Mouse (Mus musculus) cortical plate, adult 2 months (tissue): Measurements from ENCODE around the gene Cenpn.

Experiments used
- CTCF ChIP-seq: fragments of 200-500 bp; IDR thresholded peaks from 2 replicates; pipeline ENCODE4 v1.5.1; 2011; ENCODE audit warnings: mild to moderate bottlenecking, control low read depth, low read length; ENCODE audit not compliant: insufficient read depth; ENCODE audit errors: extremely low read depth
- POLR2A ChIP-seq: fragments of 200-500 bp; IDR thresholded peaks from 2 replicates; pipeline ENCODE4 v1.6.1; 2011; ENCODE audit warnings: mild to moderate bottlenecking, low read length, control low read depth; ENCODE audit not compliant: insufficient read depth; ENCODE audit errors: extremely low read depth

DNA sequence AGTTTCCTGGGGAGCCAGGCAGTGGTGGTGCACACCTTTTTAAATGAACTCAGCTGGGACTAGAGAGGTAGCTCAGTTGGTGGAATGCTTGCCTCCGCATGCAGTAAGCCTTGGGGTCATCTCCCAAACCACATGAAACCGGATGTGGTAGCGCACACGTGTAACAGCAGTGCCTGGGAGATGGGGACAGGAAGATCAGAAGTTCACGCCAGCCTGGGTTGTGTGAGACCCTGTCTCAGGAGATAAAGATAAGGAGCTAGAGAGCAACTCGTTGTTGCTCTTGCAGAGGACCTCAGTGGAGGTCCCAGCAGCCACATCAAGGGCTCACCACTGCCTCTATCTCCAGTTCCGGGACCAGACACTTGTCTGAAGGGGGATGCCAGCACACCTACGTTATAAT is 2.0 kb downstream of the Cenpn start:
- TF ChIP-seq CTCF: no peak
- no peak for TF ChIP-seq POLR2A
